Comparison of ENCODE assay signal across 8 mouse cellular contexts in genomic region chr11:121847790-121848299, GRCm38 (mm10). TPM values are rescaled to one million over a fixed set of nuclear protein-coding genes. Genes with fewer than 3 reads are reported as not detected.
A peak's percentile ranks its signal among the peaks of the same experiment; 100 is the strongest.
DNase-seq lines count a peak whose midpoint lies in the region; ATAC-seq lines count a peak whose summit lies in the region.

No protein-coding gene starts in this region.

- no peaks in the 10 kb centered on the region for H3K27me3 ChIP-seq in heart, embryonic 11.5 days (ENCODE audit: control insufficient read depth, insufficient read depth, low read length)
- H3K27me3 ChIP-seq in kidney, embryonic 15.5 days, result no peaks in the 10 kb centered on the region
- no peaks in the 10 kb centered on the region for H3K27me3 ChIP-seq in limb, embryonic 15.5 days

- 3% methylated on average over 11 of the region's 11 CpGs for WGBS in heart, embryonic 11.5 days (ENCODE audit: insufficient replicate concordance)
- under 1% methylated on average over 11 of the region's 11 CpGs for WGBS in kidney, embryonic 15.5 days
- under 1% methylated on average over 11 of the region's 11 CpGs for WGBS in limb, embryonic 15.5 days

- H3K4me3 ChIP-seq in heart, embryonic 11.5 days (ENCODE audit: low read depth, low read length), result peak overlapping the region; percentile 44
- peak overlapping the region; percentile 54 for H3K4me3 ChIP-seq in kidney, embryonic 15.5 days (replicated peaks)
- peak overlapping the region; percentile 51 for H3K4me3 ChIP-seq in limb, embryonic 15.5 days

- peak overlapping the region; percentile 74 for H3K4me2 ChIP-seq in heart, embryonic 11.5 days
- peak overlapping the region; percentile 65 for H3K4me2 ChIP-seq in kidney, embryonic 15.5 days
- peak overlapping the region; percentile 67 for H3K4me2 ChIP-seq in limb, embryonic 15.5 days

- no peaks in the 10 kb centered on the region; the same call in 1 of the 2 replicates for H3K4me1 ChIP-seq in heart, embryonic 11.5 days (ENCODE audit: control insufficient read depth, insufficient read depth, low read length)
- H3K4me1 ChIP-seq in kidney, embryonic 15.5 days, result no peaks in the 10 kb centered on the region
- H3K4me1 ChIP-seq in limb, embryonic 15.5 days, result peaks cover 3% of the 10 kb centered on the region; the same call in 1 of the 2 replicates

- peak; percentile 81 for ATAC-seq in erythroblast, adult 5-6 weeks (replicated peaks; ENCODE audit: low FRiP score, poor library complexity, severe bottlenecking)
- ATAC-seq in heart, embryonic 11.5 days (replicated peaks; ENCODE audit: insufficient number of reproducible peaks, low FRiP score, low TSS enrichment), result peak; percentile 96
- ATAC-seq in kidney, embryonic 15.5 days (replicated peaks; ENCODE audit: low FRiP score), result peak; percentile 100
- peak; percentile 98 for ATAC-seq in limb, embryonic 15.5 days (ENCODE audit: insufficient number of reproducible peaks, low FRiP score, low TSS enrichment, low read depth)
- peak; percentile 97 for ATAC-seq in monocyte, adult 5-6 weeks (replicated peaks; ENCODE audit: insufficient number of reproducible peaks, low FRiP score, low TSS enrichment, poor library complexity, severe bottlenecking)

- peak overlapping the region; percentile 37 for H3K27ac ChIP-seq in heart, embryonic 11.5 days (ENCODE audit: low read depth, low read length)
- peak overlapping the region; percentile 89 for H3K27ac ChIP-seq in kidney, embryonic 15.5 days
- H3K27ac ChIP-seq in limb, embryonic 15.5 days, result peak overlapping the region; percentile 84

- peak; percentile 57 to 62 for DNase-seq in B cell, adult 2 months
- DNase-seq in brain, adult 2 months (ENCODE audit: low read depth, low spot score), result peak; percentile 85
- DNase-seq in spleen, postnatal 36 days (ENCODE audit: low spot score in 2 of 2), result peak; percentile 68 to 69

- peak overlapping the region; percentile 72 for H3K9ac ChIP-seq in heart, embryonic 11.5 days (ENCODE audit: low read depth, low read length)
- peak overlapping the region; percentile 42 for H3K9ac ChIP-seq in kidney, embryonic 15.5 days
- H3K9ac ChIP-seq in limb, embryonic 15.5 days, result peak overlapping the region; percentile 39; the same call in 1 of the 2 replicates

- no peaks in the 10 kb centered on the region for H3K36me3 ChIP-seq in heart, embryonic 11.5 days (ENCODE audit: control insufficient read depth, insufficient read depth, low read length)
- no peaks in the 10 kb centered on the region for H3K36me3 ChIP-seq in kidney, embryonic 15.5 days
- no peaks in the 10 kb centered on the region for H3K36me3 ChIP-seq in limb, embryonic 15.5 days

- H3K9me3 ChIP-seq in heart, embryonic 11.5 days (replicated peaks; ENCODE audit: control insufficient read depth, low read length), result no peaks in the 10 kb centered on the region
- H3K9me3 ChIP-seq in kidney, embryonic 15.5 days (replicated peaks), result no peaks in the 10 kb centered on the region
- no peaks in the 10 kb centered on the region for H3K9me3 ChIP-seq in limb, embryonic 15.5 days

RNA-seq across cellular contexts. Expression of gene Ptchd3, which starts 17.8 kb away (rescaled TPM):
- not detected in 2 replicates for total RNA-seq in erythroblast, adult 5-6 weeks (2015; ENCODE audit: low replicate concordance)
- not detected in 2 replicates for total RNA-seq in erythroblast, adult 5-6 weeks (2017; ENCODE audit: low replicate concordance)
- polyA plus RNA-seq in heart, embryonic 11.5 days (2014; fragmentation: Nextera tagmentation; extraction: Ambion mirVana), result not detected in 2 replicates
- polyA plus RNA-seq in kidney, embryonic 15.5 days (2015; fragmentation: Nextera tagmentation; extraction: Ambion mirVana), result 0.08 and 0.12 TPM in 2 replicates
- 0.08 and 0.09 TPM in 2 replicates for polyA plus RNA-seq in limb, embryonic 15.5 days (2015; fragmentation: Nextera tagmentation; extraction: Ambion mirVana)
- total RNA-seq in monocyte, adult 5-6 weeks (2017), result not detected in 3 replicates

Comparison
In these comparisons a context has a peak if more than half of its experiments do, and no peak if none do; other contexts are left out.
1. Peak in every context shown above with its lines: DNase-seq, ATAC-seq, H3K4me3 ChIP-seq and H3K27ac ChIP-seq.
2. H3K27ac ChIP-seq: peak in every context shown above with its lines; median percentile 89 in kidney, embryonic 15.5 days; 84 in limb, embryonic 15.5 days; 37 in heart, embryonic 11.5 days.